Mouse (Mus musculus) heart, postnatal 0 days (tissue): ENCODE data around the gene Gstm3. TPM values are rescaled to one million over a fixed set of nuclear protein-coding genes. Genes with fewer than 3 reads are reported as not detected.
"Not testable (repeated sequence)": the region's sequence is repeated elsewhere in the genome, so short reads cannot be mapped to it uniquely, and the experiment has no call there.

Source experiments
- ATAC-seq: fragments of 200-750 bp; cut with Nextera tagmentation; 2 replicates; pipeline ENCODE4 v1.8.0; 2017; ENCODE audit warnings: low read depth, moderate number of reproducible peaks, moderate library complexity; ENCODE audit not compliant: insufficient read depth
- DNase-seq: peaks from one replicate; pipeline ENCODE4 v3.0.0-alpha.2; 2016; ENCODE audit warnings: low spot score
- H3K27ac ChIP-seq: fragments of 300-500 bp; sonication (generic); 2 replicates; pipeline ENCODE4 v1.5.1; 2014; ENCODE audit warnings: low read depth, mild to moderate bottlenecking
- H3K27me3 ChIP-seq: fragments of 300-500 bp; sonication (generic); 2 replicates; pipeline ENCODE4 v1.6.1; 2014; ENCODE audit warnings: low read length, mixed read lengths; ENCODE audit not compliant: control insufficient read depth, insufficient read depth
- H3K36me3 ChIP-seq: fragments of 300-500 bp; sonication (generic); replicated peaks from 2 replicates; pipeline ENCODE4 v1.6.1; 2014; ENCODE audit warnings: low read length, mixed read lengths; ENCODE audit not compliant: control insufficient read depth, insufficient read depth
- H3K4me1 ChIP-seq: fragments of 300-500 bp; sonication (generic); 2 replicates; pipeline ENCODE4 v1.6.1; 2014; ENCODE audit warnings: antibody characterized with exemption; ENCODE audit not compliant: control insufficient read depth, insufficient read depth
- H3K4me2 ChIP-seq: fragments of 300-500 bp; sonication (generic); 2 replicates; pipeline ENCODE4 v1.6.1; 2014; ENCODE audit warnings: low read depth, mild to moderate bottlenecking, low read length, moderate library complexity
- H3K4me3 ChIP-seq: fragments of 300-500 bp; sonication (generic); 2 replicates; pipeline ENCODE4 v1.5.1; 2014; ENCODE audit warnings: low read depth, low read length
- H3K9ac ChIP-seq: fragments of 300-500 bp; sonication (generic); replicated peaks from 2 replicates; pipeline ENCODE4 v1.6.1; 2014; ENCODE audit warnings: low read depth, low read length, mixed read lengths
- H3K9me3 ChIP-seq: fragments of 300-500 bp; sonication (generic); replicated peaks from 2 replicates; pipeline ENCODE4 v1.6.1; 2016; ENCODE audit warnings: low read length; ENCODE audit not compliant: control insufficient read depth
- CTCF ChIP-seq: IDR thresholded peaks from 2 replicates; pipeline ENCODE4 v1.5.1; 2016; ENCODE audit warnings: antibody characterized with exemption, control low read depth, low read depth
- EP300 ChIP-seq: IDR thresholded peaks from 2 replicates; pipeline ENCODE4 v1.6.1; 2016; ENCODE audit warnings: antibody characterized with exemption, low read depth
- WGBS: fragments of 180-500 bp; shearing (Covaris S2); extraction: QIAGEN DNeasy Blood & Tissue Kit; methylation state at CpG from one replicate; pipeline ENCODE4 v1.1.7; 2014; 5-methylcytosine and 5-hydroxymethylcytosine counted together
- polyA plus RNA-seq: library from polyadenylated mRNA; unstranded; fragments of >200 nt; fragmentation: Nextera tagmentation; extraction: Ambion mirVana; gene quantifications from 2 replicates; pipeline ENCODE4 v1.2.1, GENCODE M21; 2015
- total RNA-seq: library from RNA; depleted of rRNA; stranded (reverse); fragments of >200 nt; gene quantifications from 2 replicates; pipeline ENCODE4 v1.2.3, GENCODE M21; 2014; ENCODE audit warnings: low replicate concordance

Gstm3 gene
- total and polyA plus RNA-seq, 2 experiments from 2014 or later: not detected

- no peaks in the 10 kb centered on the region for H3K36me3 ChIP-seq
- no peak for ATAC-seq
- H3K9ac ChIP-seq: no peak overlapping the region
- no peak overlapping the region for H3K4me2 ChIP-seq
- H3K27ac ChIP-seq: no peak overlapping the region
- no peaks in the 10 kb centered on the region for H3K9me3 ChIP-seq
- DNase-seq: no peak
- TF ChIP-seq CTCF (no peak), EP300 (no peak)
- no peak overlapping the region for H3K4me3 ChIP-seq
- no peaks in the 10 kb centered on the region for H3K27me3 ChIP-seq
- H3K4me1 ChIP-seq: no peaks in the 10 kb centered on the region
- 83% methylated on average over 3 of the region's 3 CpGs for WGBS
These were observed 30.4 kb upstream of the Gstm3 start for GRCm38 (mm10) chr3:107999491-107999890.

- ATAC-seq: no peak
- H3K4me1 ChIP-seq: no peaks in the 10 kb centered on the region
- WGBS: 64% methylated on average over 3 of the region's 3 CpGs
- TF ChIP-seq CTCF (no peak), EP300 (no peak)
- no peaks in the 10 kb centered on the region for H3K36me3 ChIP-seq
- H3K9ac ChIP-seq: no peak overlapping the region
- H3K4me2 ChIP-seq: no peak overlapping the region
- no peak overlapping the region for H3K4me3 ChIP-seq
- H3K27ac ChIP-seq: no peak overlapping the region
- H3K27me3 ChIP-seq: no peaks in the 10 kb centered on the region
- DNase-seq: no peak
- H3K9me3 ChIP-seq: no peaks in the 10 kb centered on the region
These were observed 29.5 kb upstream of the Gstm3 start for GRCm38 (mm10) chr3:107998591-107998990.

- Histone ChIP-seq H3K36me3 (no peaks in the 10 kb centered on the region), H3K9me3 (no peaks in the 10 kb centered on the region), H3K27me3 (no peaks in the 10 kb centered on the region), H3K27ac (no peak overlapping the region), H3K4me1 (no peaks in the 10 kb centered on the region), H3K4me2 (no peak overlapping the region), H3K9ac (no peak overlapping the region), H3K4me3 (no peak overlapping the region)
- WGBS: 84% methylated on average over 4 of the region's 4 CpGs
- no peak for DNase-seq
- TF ChIP-seq CTCF (no peak), EP300 (no peak)
- no peak for ATAC-seq
These were observed 27.5 kb upstream of the Gstm3 start for GRCm38 (mm10) chr3:107996576-107996975.

GRCm38 (mm10) chr3:107995974-107996373 lies 26.9 kb upstream of the Gstm3 start:
- H3K4me3 ChIP-seq, H3K27ac ChIP-seq, H3K27me3 ChIP-seq, ATAC-seq, H3K9me3 ChIP-seq, H3K36me3 ChIP-seq, DNase-seq, H3K4me2 ChIP-seq, H3K9ac ChIP-seq, H3K4me1 ChIP-seq: not testable (repeated sequence)
- WGBS: 80% methylated on average over 2 of the region's 2 CpGs

GRCm38 (mm10) chr3:107986041-107986562 lies 17.0 kb upstream of the Gstm3 start, which contains the start of gene Gstm2:
Gstm2 (minus strand) TSS chr3:107986453.
- ATAC-seq: peak; percentile 93

GRCm38 (mm10) chr3:107985141-107985540 lies 16.1 kb upstream of the Gstm3 start:
- H3K36me3 ChIP-seq, H3K4me3 ChIP-seq, H3K27me3 ChIP-seq, DNase-seq, H3K9me3 ChIP-seq, ATAC-seq, H3K9ac ChIP-seq: not testable (repeated sequence)
- Histone ChIP-seq H3K27ac (0 out of 2 replicates have a peak overlapping the region, but pooled peaks have one; percentile 65), H3K4me2 (peak overlapping the region; percentile 52; the same call in 1 of the 2 replicates), H3K4me1 (0 out of 2 replicates have a peak, but pooled peaks cover 12% of the 10 kb centered on the region)
- 99% methylated on average over 2 of the region's 2 CpGs for whole genome bisulfite sequencing

More at GRCm38 (mm10) chr3:107986041-107986562, 17.0 kb upstream of the Gstm3 start, which contains the start of gene Gstm2:
- TF ChIP-seq EP300 (no peak), CTCF (no peak)
- 0 out of 2 replicates have a peak, but pooled peaks cover 12% of the 10 kb centered on the region for H3K4me1 ChIP-seq
- no peaks in the 10 kb centered on the region for H3K36me3 ChIP-seq
- peak; percentile 82 for DNase-seq
- no peaks in the 10 kb centered on the region for H3K9me3 ChIP-seq
- H3K9ac ChIP-seq: peak within 1 kb of the TSS; percentile 29
- WGBS: 23% methylated on average over 8 of the region's 8 CpGs
- peak within 1 kb of the TSS; percentile 52 for H3K4me2 ChIP-seq
- no peaks in the 10 kb centered on the region for H3K27me3 ChIP-seq
- H3K27ac ChIP-seq: peak within 1 kb of the TSS; percentile 65
- H3K4me3 ChIP-seq: peak within 1 kb of the TSS; percentile 30
